Mouse (Mus musculus): Measurements from ENCODE around the gene Tspan10. TPM values are rescaled to one million over a fixed set of nuclear protein-coding genes. Genes with fewer than 3 reads are reported as not detected.
A peak's percentile ranks its signal among the peaks of the same experiment; 100 is the strongest.

The Tspan10 gene
- polyA plus RNA-seq, 1 experiment from 2014 or later: not detected

- H3K27ac ChIP-seq: no peak overlapping the region
- no peak overlapping the region for H3K4me3 ChIP-seq
- ATAC-seq (replicated peaks): no peak
- H3K36me3 ChIP-seq (replicated peaks): peaks cover 14% of the 10 kb centered on the region
- peaks cover 51% of the 10 kb centered on the region for H3K4me1 ChIP-seq
- no peak overlapping the region for H3K9ac ChIP-seq
- no peak overlapping the region for H3K4me2 ChIP-seq
- 78% methylated on average over 4 of the region's 4 CpGs for WGBS
- no peaks in the 10 kb centered on the region for H3K9me3 ChIP-seq
- H3K27me3 ChIP-seq (replicated peaks): no peaks in the 10 kb centered on the region
Observed at GRCm38 (mm10) chr11:120488516-120488915, 46.1 kb downstream of the Tspan10 start.

- Histone ChIP-seq H3K4me2 (no peak overlapping the region), H3K9me3 (no peaks in the 10 kb centered on the region), H3K9ac (no peak overlapping the region), H3K27me3 (replicated peaks) (no peaks in the 10 kb centered on the region), H3K4me3 (no peak overlapping the region), H3K36me3 (replicated peaks) (peaks cover 14% of the 10 kb centered on the region), H3K4me1 (peaks cover 51% of the 10 kb centered on the region), H3K27ac (no peak overlapping the region)
- no peak for ATAC-seq (replicated peaks)
- 62% methylated on average over 4 of the region's 4 CpGs for WGBS
Observed at GRCm38 (mm10) chr11:120489054-120489761, 46.8 kb downstream of the Tspan10 start.

GRCm38 (mm10) chr11:120490291-120491046, 48.0 kb downstream of the Tspan10 start:
- no peaks in the 10 kb centered on the region for H3K27me3 ChIP-seq (replicated peaks)
- no peak for ATAC-seq (replicated peaks)
- peaks cover 15% of the 10 kb centered on the region for H3K36me3 ChIP-seq (replicated peaks)
- peak overlapping the region; percentile 70; the same call in 1 of the 2 replicates for H3K27ac ChIP-seq
- no peaks in the 10 kb centered on the region for H3K9me3 ChIP-seq
- 28% methylated on average over 4 of the region's 4 CpGs for WGBS
- no peak overlapping the region for H3K4me2 ChIP-seq
- H3K4me1 ChIP-seq: peaks cover 47% of the 10 kb centered on the region
- no peak overlapping the region for H3K4me3 ChIP-seq
- H3K9ac ChIP-seq: no peak overlapping the region

GRCm38 (mm10) chr11:120491317-120492023, 49.0 kb downstream of the Tspan10 start, which contains the start of gene Slc25a10:
Slc25a10 (plus strand) TSS chr11:120491840.
- Histone ChIP-seq H3K27me3 (replicated peaks) (no peaks in the 10 kb centered on the region), H3K27ac (peak within 1 kb of the TSS; percentile 70), H3K9ac (peak within 1 kb of the TSS; percentile 67), H3K36me3 (replicated peaks) (peaks cover 16% of the 10 kb centered on the region), H3K4me3 (peak within 1 kb of the TSS; percentile 79), H3K9me3 (no peaks in the 10 kb centered on the region), H3K4me1 (peaks cover 41% of the 10 kb centered on the region), H3K4me2 (peak within 1 kb of the TSS; percentile 89)
- peak; percentile 89 for ATAC-seq (replicated peaks)
- WGBS: under 1% methylated on average over 35 of the region's 35 CpGs

- H3K9ac ChIP-seq: peak overlapping the region; percentile 67
- under 1% methylated on average over 48 of the region's 48 CpGs for WGBS
Observed at GRCm38 (mm10) chr11:120492024-120492877, 49.8 kb downstream of the Tspan10 start.

GRCm38 (mm10) chr11:120492878-120493203, 50.4 kb downstream of the Tspan10 start:
- Histone ChIP-seq H3K27me3 (replicated peaks) (no peaks in the 10 kb centered on the region), H3K4me2 (peak overlapping the region; percentile 89), H3K4me3 (peak overlapping the region; percentile 79), H3K27ac (peak overlapping the region; percentile 70), H3K36me3 (replicated peaks) (peaks cover 20% of the 10 kb centered on the region), H3K9ac (peak overlapping the region; percentile 67; the same call in 1 of the 2 replicates), H3K9me3 (no peaks in the 10 kb centered on the region), H3K4me1 (peaks cover 38% of the 10 kb centered on the region)
- ATAC-seq (replicated peaks): no peak
- WGBS: 19% methylated on average over 3 of the region's 3 CpGs

More at GRCm38 (mm10) chr11:120492024-120492877, 49.8 kb downstream of the Tspan10 start:
- H3K9me3 ChIP-seq: no peaks in the 10 kb centered on the region
- H3K27ac ChIP-seq: peak overlapping the region; percentile 70
- peak overlapping the region; percentile 89 for H3K4me2 ChIP-seq
- H3K4me3 ChIP-seq: peak overlapping the region; percentile 79
- peaks cover 38% of the 10 kb centered on the region for H3K4me1 ChIP-seq
- no peaks in the 10 kb centered on the region for H3K27me3 ChIP-seq (replicated peaks)
- ATAC-seq (replicated peaks): peak; percentile 22
- peaks cover 23% of the 10 kb centered on the region for H3K36me3 ChIP-seq (replicated peaks)

GRCm38 (mm10) chr11:120493351-120493750, 50.9 kb downstream of the Tspan10 start:
- H3K9ac ChIP-seq: peak overlapping the region; percentile 67; the same call in 1 of the 2 replicates
- no peaks in the 10 kb centered on the region for H3K9me3 ChIP-seq
- WGBS: 38% methylated on average over 3 of the region's 3 CpGs
- peak overlapping the region; percentile 89 for H3K4me2 ChIP-seq
- H3K36me3 ChIP-seq (replicated peaks): peaks cover 17% of the 10 kb centered on the region
- no peaks in the 10 kb centered on the region for H3K27me3 ChIP-seq (replicated peaks)
- H3K4me3 ChIP-seq: peak overlapping the region; percentile 79
- H3K4me1 ChIP-seq: peaks cover 38% of the 10 kb centered on the region
- no peak for ATAC-seq (replicated peaks)
- H3K27ac ChIP-seq: peak overlapping the region; percentile 70

- ATAC-seq (replicated peaks): no peak
- no peak overlapping the region for H3K27ac ChIP-seq
- no peak overlapping the region for H3K9ac ChIP-seq
- H3K4me3 ChIP-seq: no peak overlapping the region
- H3K27me3 ChIP-seq (replicated peaks): no peaks in the 10 kb centered on the region
- 84% methylated on average over 3 of the region's 3 CpGs for WGBS
- no peak overlapping the region for H3K4me2 ChIP-seq
- H3K9me3 ChIP-seq: no peaks in the 10 kb centered on the region
- peaks cover 38% of the 10 kb centered on the region for H3K4me1 ChIP-seq
- H3K36me3 ChIP-seq (replicated peaks): peaks cover 13% of the 10 kb centered on the region; the same call in 1 of the 2 replicates
Observed at GRCm38 (mm10) chr11:120493911-120494310, 51.5 kb downstream of the Tspan10 start.

Other genes with a start within 250 kb of the Tspan10 start
- 16.2 and 16.7 TPM in 2 replicates for gene Bahcc1, start 209.7 kb upstream of the Tspan10 start, polyA plus RNA-seq (2015; fragmentation: Nextera tagmentation; extraction: Ambion mirVana)
- 4,418 and 4,467 TPM in 2 replicates for gene Actg1, start 94.1 kb upstream of the Tspan10 start, polyA plus RNA-seq (2015; fragmentation: Nextera tagmentation; extraction: Ambion mirVana)
- gene Fscn2, start 81.1 kb upstream of the Tspan10 start, polyA plus RNA-seq (2015; fragmentation: Nextera tagmentation; extraction: Ambion mirVana): 0.84 and 1.4 TPM in 2 replicates
- gene Faap100, start 63.9 kb upstream of the Tspan10 start, polyA plus RNA-seq (2015; fragmentation: Nextera tagmentation; extraction: Ambion mirVana): 124 TPM in 2 replicates
- gene Nploc4, start 4.9 kb upstream of the Tspan10 start, polyA plus RNA-seq (2015; fragmentation: Nextera tagmentation; extraction: Ambion mirVana): 34.2 and 39.1 TPM in 2 replicates
- 0.39 and 0.52 TPM in 2 replicates for gene Pde6g, start 10.9 kb downstream of the Tspan10 start, polyA plus RNA-seq (2015; fragmentation: Nextera tagmentation; extraction: Ambion mirVana)
- gene Oxld1, start 15.4 kb downstream of the Tspan10 start, polyA plus RNA-seq (2015; fragmentation: Nextera tagmentation; extraction: Ambion mirVana): 9.8 and 11.4 TPM in 2 replicates
- 27.9 and 28.1 TPM in 2 replicates for gene Ccdc137, start 15.5 kb downstream of the Tspan10 start, polyA plus RNA-seq (2015; fragmentation: Nextera tagmentation; extraction: Ambion mirVana)
- gene Arl16, start 25.0 kb downstream of the Tspan10 start, polyA plus RNA-seq (2015; fragmentation: Nextera tagmentation; extraction: Ambion mirVana): 63.0 and 64.1 TPM in 2 replicates
- 112 and 115 TPM in 2 replicates for gene Mrpl12, start 42.0 kb downstream of the Tspan10 start, polyA plus RNA-seq (2015; fragmentation: Nextera tagmentation; extraction: Ambion mirVana)
- 28.6 and 29.2 TPM in 2 replicates for gene Slc25a10, start 49.2 kb downstream of the Tspan10 start, polyA plus RNA-seq (2015; fragmentation: Nextera tagmentation; extraction: Ambion mirVana)
- 0.17 and 0.19 TPM in 2 replicates for gene Gcgr, start 88.1 kb downstream of the Tspan10 start, polyA plus RNA-seq (2015; fragmentation: Nextera tagmentation; extraction: Ambion mirVana)
- 249 and 264 TPM in 2 replicates for gene Mcrip1, start 107.1 kb downstream of the Tspan10 start, polyA plus RNA-seq (2015; fragmentation: Nextera tagmentation; extraction: Ambion mirVana)
- gene Ppp1r27, start 108.5 kb downstream of the Tspan10 start, polyA plus RNA-seq (2015; fragmentation: Nextera tagmentation; extraction: Ambion mirVana): not detected in 2 replicates
- gene P4hb, start 130.6 kb downstream of the Tspan10 start, polyA plus RNA-seq (2015; fragmentation: Nextera tagmentation; extraction: Ambion mirVana): 256 and 259 TPM in 2 replicates
- 458 and 487 TPM in 2 replicates for gene Arhgdia, start 139.0 kb downstream of the Tspan10 start, polyA plus RNA-seq (2015; fragmentation: Nextera tagmentation; extraction: Ambion mirVana)
- 225 and 233 TPM in 2 replicates for gene Alyref, start 155.7 kb downstream of the Tspan10 start, polyA plus RNA-seq (2015; fragmentation: Nextera tagmentation; extraction: Ambion mirVana)
- 200 and 205 TPM in 2 replicates for gene Anapc11, start 155.8 kb downstream of the Tspan10 start, polyA plus RNA-seq (2015; fragmentation: Nextera tagmentation; extraction: Ambion mirVana)
- 0.59 and 1.3 TPM in 2 replicates for gene Npb, start 165.8 kb downstream of the Tspan10 start, polyA plus RNA-seq (2015; fragmentation: Nextera tagmentation; extraction: Ambion mirVana)
- 222 and 233 TPM in 2 replicates for gene Pcyt2, start 175.3 kb downstream of the Tspan10 start, polyA plus RNA-seq (2015; fragmentation: Nextera tagmentation; extraction: Ambion mirVana)
- 45.8 and 48.2 TPM in 2 replicates for gene Sirt7, start 182.6 kb downstream of the Tspan10 start, polyA plus RNA-seq (2015; fragmentation: Nextera tagmentation; extraction: Ambion mirVana)
- gene Mafg, start 191.0 kb downstream of the Tspan10 start, polyA plus RNA-seq (2015; fragmentation: Nextera tagmentation; extraction: Ambion mirVana): 42.0 and 45.2 TPM in 2 replicates
- 18.2 and 21.2 TPM in 2 replicates for gene Pycr1, start 201.1 kb downstream of the Tspan10 start, polyA plus RNA-seq (2015; fragmentation: Nextera tagmentation; extraction: Ambion mirVana)
- gene Myadml2, start 205.5 kb downstream of the Tspan10 start, polyA plus RNA-seq (2015; fragmentation: Nextera tagmentation; extraction: Ambion mirVana): 0.90 and 1.2 TPM in 2 replicates
- gene Notum, start 218.5 kb downstream of the Tspan10 start, polyA plus RNA-seq (2015; fragmentation: Nextera tagmentation; extraction: Ambion mirVana): 1.4 and 1.8 TPM in 2 replicates
- gene Aspscr1, start 230.3 kb downstream of the Tspan10 start, polyA plus RNA-seq (2015; fragmentation: Nextera tagmentation; extraction: Ambion mirVana): 149 and 158 TPM in 2 replicates